Mouse (Mus musculus): ENCODE results near the gene Mfrp.

- no peak for TF ChIP-seq POLR2A (IDR thresholded peaks at IDR 0.05; ENCODE audit: extremely low read depth, insufficient read depth, low read length)
- TF ChIP-seq CTCF (IDR thresholded peaks at IDR 0.05; ENCODE audit: extremely low read depth, insufficient read depth, low read length): no peak
Observed at GRCm38 (mm10) chr9:44067960-44068330, 33.6 kb upstream of the Mfrp start.
